Mouse (Mus musculus) CD4-positive, CD25-positive, alpha-beta regulatory T cell, adult 4 months (primary cell): ENCODE results near the gene Kng1. TPM values are rescaled to one million over a fixed set of nuclear protein-coding genes. Genes with fewer than 3 reads are reported as not detected.
"Not testable (repeated sequence)": the region's sequence is repeated elsewhere in the genome, so short reads cannot be mapped to it uniquely, and the experiment has no call there.

Source experiments
- ATAC-seq: one replicate; pipeline ENCODE4 v1.8.0; 2017
- polyA plus RNA-seq, 2 experiments: library from polyadenylated mRNA; unstranded; fragments of 100-300 nt; shearing (Covaris generic); gene quantifications; one replicate each; pipeline ENCODE4 v1.2.1; 2017

Gene Kng1
- not detected for polyA plus RNA-seq

DNA sequence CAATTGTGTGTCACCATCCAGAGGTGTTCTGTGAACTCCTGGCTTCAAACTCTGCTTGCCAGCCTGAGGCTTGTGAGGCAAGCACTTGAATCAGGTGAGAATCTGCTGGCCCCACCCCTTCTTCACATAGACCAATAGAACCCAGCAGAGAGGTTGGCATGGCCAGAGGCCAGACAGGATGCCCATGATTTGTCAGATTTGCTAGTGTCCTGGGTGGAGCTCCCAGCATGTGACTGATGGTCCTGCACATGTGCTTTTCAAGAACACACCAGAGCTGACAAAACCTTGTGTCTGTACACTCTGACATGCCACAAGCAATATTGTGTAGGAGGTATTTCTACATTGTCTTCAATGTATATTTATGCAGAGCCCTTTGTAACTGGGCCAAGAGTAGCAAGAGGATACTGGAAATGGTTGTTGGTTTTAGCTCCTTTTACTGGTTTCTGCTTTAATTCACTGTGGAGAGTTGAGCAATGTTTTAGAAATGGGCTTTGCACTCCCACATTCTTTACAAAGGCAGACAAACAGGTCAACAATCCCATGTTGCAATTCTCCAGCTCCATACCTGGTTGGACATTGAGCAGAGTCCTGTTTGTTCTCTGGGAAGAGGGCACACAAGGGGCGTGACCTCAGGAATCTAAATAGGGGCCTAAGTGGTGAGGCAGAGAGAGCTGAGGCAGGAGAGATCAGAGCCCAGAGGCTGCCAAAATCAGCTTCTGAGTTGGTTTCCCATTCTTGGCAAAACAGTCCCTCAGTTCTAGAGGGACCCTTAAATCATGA, at the start of gene Kng1:
Gene Kng1, plus strand, starts transcription at position 198 of the 780 bp plus-strand sequence.
- not testable (repeated sequence) for ATAC-seq

DNA sequence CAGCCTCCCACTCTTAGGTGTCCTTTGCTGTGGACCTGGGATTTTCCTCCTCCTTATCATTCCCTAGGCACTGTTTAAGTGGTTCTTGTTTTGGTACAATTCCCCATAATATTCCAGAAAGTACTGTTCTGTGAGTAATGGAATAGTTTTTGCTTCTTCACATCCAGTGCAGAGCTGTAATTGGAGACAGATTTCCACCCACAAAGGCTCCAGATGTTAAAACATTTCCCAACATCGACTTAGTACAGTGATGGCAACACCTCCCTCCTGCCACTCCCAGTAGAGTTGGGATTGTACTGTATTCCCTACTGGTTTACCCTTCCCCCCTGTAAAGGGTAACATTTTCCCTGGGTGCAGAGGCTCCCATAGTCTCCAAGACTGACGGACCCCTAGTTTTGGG, 43.9 kb upstream of the Kng1 start:
- not testable (repeated sequence) for ATAC-seq

DNA sequence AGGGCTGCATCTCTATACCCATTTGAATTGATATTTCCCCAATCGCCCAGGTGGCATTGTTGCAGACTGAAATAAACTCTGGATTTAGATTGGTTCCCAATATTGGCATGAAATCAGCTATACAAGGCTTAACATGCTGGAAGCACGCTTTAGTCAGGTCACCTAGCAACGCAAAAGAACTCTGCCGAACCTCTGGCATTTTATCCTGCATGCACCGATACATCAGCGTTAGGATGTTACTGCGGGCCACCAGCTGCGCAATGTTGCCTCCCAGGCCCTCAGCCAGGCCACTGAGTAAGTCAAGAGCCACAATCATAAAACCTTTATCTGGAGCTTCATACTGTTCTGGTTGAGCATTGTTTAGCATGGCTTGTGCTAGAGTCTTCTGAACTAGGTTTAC, 43.0 kb upstream of the Kng1 start:
- not testable (repeated sequence) for ATAC-seq

DNA sequence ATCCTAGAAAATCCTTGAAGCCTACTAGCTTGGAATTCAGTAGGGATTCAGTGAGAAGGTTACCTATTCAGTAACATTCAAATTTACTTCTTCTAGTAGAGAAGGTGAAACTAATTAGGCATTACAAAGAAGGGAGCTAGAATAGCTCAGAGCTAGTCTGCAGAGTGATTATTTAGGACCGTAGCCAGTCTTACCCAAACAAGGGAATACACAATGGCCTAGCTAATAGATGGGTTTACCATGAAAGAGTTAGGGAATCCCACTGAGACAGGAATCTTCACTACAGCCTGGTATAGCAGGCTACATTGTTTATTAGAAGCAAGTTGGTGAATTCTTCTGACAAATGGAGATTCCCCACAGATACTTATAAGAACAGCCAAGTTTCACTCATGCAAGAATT, 37.1 kb upstream of the Kng1 start:
- not testable (repeated sequence) for ATAC-seq

- ATAC-seq: no peak
Observed at GRCm38 (mm10) chr16:23025111-23025510, 32.6 kb upstream of the Kng1 start.

DNA sequence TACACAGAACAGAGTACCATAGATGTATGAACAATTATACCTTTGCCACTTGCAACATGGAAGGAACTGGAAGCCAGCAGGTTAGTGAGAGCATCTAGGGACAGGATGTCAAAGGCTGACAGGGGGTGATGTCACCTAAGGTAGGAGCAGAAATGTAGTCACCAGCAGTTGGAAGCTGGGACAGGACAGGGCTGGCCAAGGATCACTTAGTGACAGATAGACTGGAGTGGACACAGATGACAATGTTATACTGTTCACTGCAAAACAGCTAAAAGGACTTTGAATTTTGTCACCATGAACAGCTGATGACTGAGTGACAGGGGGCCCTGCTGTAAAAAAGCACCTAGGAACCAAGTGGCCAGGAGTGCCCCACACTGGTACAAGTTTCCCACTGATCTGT, 31.1 kb upstream of the Kng1 start:
- no peak for ATAC-seq

GRCm38 (mm10) chr16:23027341-23027740, 30.3 kb upstream of the Kng1 start:
- ATAC-seq: not testable (repeated sequence)

- ATAC-seq: not testable (repeated sequence)
Observed at GRCm38 (mm10) chr16:23028966-23029600, 28.6 kb upstream of the Kng1 start, which contains the start of gene Kng2. Kng2 (minus strand) TSS chr16:23029482.

GRCm38 (mm10) chr16:23030673-23031435, 26.8 kb upstream of the Kng1 start:
- no peak for ATAC-seq

GRCm38 (mm10) chr16:23033673-23034072, 24.0 kb upstream of the Kng1 start:
- ATAC-seq: no peak

GRCm38 (mm10) chr16:23037744-23038143, 19.9 kb upstream of the Kng1 start:
- ATAC-seq: no peak

- ATAC-seq: no peak
Observed at GRCm38 (mm10) chr16:23039281-23039680, 18.4 kb upstream of the Kng1 start.

GRCm38 (mm10) chr16:23040876-23041275, 16.8 kb upstream of the Kng1 start:
- no peak for ATAC-seq

GRCm38 (mm10) chr16:23046319-23046718, 11.3 kb upstream of the Kng1 start:
- no peak for ATAC-seq

DNA sequence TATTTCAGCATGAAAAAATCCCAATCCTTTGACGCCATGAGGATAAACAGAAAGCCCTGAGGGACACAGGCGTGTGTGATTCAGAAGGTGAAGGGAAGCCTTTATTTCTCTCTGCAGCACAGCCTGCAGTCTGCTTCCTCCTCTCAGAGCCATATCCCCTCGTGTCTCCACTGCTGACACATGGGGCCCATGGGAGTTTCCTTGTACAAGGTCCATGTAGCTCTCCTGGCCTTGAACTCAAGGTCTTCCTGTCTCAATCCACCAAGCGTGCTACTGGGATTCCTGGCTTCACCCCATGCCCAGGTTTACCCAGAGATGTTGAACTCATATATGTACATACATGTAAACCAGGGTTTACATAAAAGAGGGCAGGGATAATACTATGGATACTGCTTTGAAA, 2.0 kb downstream of the Kng1 start:
- ATAC-seq: not testable (repeated sequence)

GRCm38 (mm10) chr16:23060781-23061325, 3.2 kb downstream of the Kng1 start:
- ATAC-seq: not testable (repeated sequence)

DNA sequence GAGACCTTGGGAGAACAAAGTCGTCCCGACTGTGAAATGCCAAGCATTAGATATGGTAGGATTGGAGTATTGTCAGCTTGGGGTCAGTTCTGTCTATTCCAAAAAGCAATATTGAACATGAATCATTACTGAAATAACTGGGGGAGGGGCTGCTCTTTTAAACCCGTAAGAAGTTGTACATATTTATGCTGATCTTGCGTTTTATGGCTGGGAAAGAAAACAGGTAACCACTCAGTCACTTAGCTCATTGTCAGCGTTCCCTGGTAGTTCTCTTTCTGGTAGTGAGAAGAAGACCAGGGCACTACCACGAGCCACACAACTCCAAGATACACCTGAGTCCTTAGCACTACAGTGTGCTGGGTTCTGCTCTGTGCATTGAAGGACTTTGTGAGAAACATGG, 19.9 kb downstream of the Kng1 start:
- not testable (repeated sequence) for ATAC-seq

- ATAC-seq: not testable (repeated sequence)
Observed at GRCm38 (mm10) chr16:23087159-23087558, 29.5 kb downstream of the Kng1 start.

DNA sequence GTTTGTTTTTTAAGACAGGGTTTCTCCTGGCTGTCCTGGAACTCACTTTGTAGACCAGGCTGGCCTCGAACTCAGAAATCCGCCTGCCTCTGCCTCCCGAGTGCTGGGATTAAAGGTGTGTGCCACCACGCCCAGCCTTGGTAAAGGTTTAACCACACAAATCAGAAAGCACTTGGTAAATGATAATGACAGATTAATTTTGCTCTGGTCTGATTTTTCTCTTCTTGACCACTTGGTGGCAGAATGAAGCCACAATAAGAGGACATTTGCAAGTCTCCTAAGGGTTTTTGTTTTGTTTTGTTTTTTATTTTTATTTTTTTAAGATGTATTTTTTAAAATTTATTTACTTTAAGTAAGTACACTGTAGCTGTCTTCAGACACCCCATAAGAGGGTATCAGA, 30.0 kb downstream of the Kng1 start:
- peak; percentile 73 for ATAC-seq

DNA sequence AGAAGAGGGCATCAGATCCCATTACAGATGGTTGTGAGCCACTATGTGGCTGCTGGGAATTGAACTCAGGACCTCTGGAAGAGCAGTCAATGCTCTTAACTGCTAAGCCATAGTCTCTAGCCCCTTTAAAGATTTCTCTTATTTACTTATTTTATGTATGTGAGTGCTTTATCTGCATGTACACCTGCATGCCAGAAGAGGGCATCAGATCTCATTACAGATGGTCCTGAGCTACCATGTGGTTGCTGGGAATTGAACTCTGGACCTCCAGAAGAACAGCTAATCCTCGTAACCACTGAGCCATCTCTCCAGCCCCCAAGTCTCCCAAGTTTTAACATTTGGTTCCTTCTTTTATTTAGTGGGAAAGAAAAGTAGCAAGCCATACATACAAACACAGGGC, 30.8 kb downstream of the Kng1 start:
- not testable (repeated sequence) for ATAC-seq

GRCm38 (mm10) chr16:23091345-23091744, 33.7 kb downstream of the Kng1 start:
- not testable (repeated sequence) for ATAC-seq

- no peak for ATAC-seq
Observed at GRCm38 (mm10) chr16:23093321-23093953, 35.8 kb downstream of the Kng1 start.
